Comparison of ENCODE assay signal across 17 mouse cellular contexts in genomic region chr3:151575292-151575691, GRCm38 (mm10).
DNase-seq lines count a peak whose midpoint lies in the region; ATAC-seq lines count a peak whose summit lies in the region.
"Had no signal": no experiment of that assay in that cellular context is flagged by ENCODE, and none has a peak within 500 bp of the region (broad histone marks: within the 10 kb centered on the region; RNA-seq: fewer than 3 reads in every experiment).

No protein-coding gene starts in this region.

- DNase-seq in A20 (ENCODE audit: low read depth, low spot score) = peak; percentile 28
- DNase-seq in retina, embryonic 14.5 days (ENCODE audit: low spot score) = peak; percentile 38
- DNase-seq in embryo, embryonic 11 days = no peak
- DNase-seq in right cerebral cortex, postnatal 10 days (ENCODE audit: low spot score in 2 of 2) = no peak
- DNase-seq in cerebellum, adult 9-11 months = no peak
- DNase-seq: adrenal gland, adult 2 months; adrenal gland, postnatal 10 days; adrenal gland, postnatal 25 days; cerebellum, adult 11 months; cerebellum, adult 18-20 months; cerebellum, adult 8-10 months; cerebellum, postnatal 10 days; cerebellum, postnatal 36 days had no signal

- peak; percentile 89 for ATAC-seq in granulocyte monocyte progenitor cell, adult 5-6 weeks (replicated peaks; ENCODE audit: poor library complexity, severe bottlenecking)
- peak; percentile 77 for ATAC-seq in megakaryocyte, adult 5-6 weeks (ENCODE audit: poor library complexity, severe bottlenecking)
- ATAC-seq in activated CD4-positive, CD25-positive, alpha-beta regulatory T cell, adult 4 months = no peak
- ATAC-seq: Patski had no signal

Comparison
In these comparisons a context has a peak if more than half of its experiments do, and no peak if none do; other contexts are left out.
1. DNase-seq: peak in A20 (single experiment) and retina, embryonic 14.5 days (single experiment); none in embryo, embryonic 11 days (single experiment), right cerebral cortex, postnatal 10 days (0 of 2) and cerebellum, adult 9-11 months (single experiment).